In the genomic region with DNA sequence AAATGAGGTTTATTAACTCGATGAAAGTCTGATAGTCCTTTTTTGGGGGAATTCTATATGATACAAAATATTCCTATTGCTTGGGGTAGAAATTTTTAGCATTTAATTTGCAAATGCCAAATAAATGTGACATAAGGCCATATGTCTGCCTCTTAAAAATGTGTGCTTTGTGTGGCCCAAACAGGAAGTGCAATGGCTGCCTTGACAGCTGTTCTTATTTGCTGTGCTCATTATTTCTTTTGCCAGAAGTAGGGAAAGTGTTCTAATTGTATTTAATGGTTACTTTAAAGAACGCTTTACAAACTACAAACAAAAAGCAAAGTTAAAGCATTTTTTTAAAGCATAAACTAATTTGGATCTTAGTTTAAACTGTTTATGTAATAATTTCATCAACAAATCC, we compare ENCODE assay signal across 19 mouse cellular contexts. TPM values are rescaled to one million over a fixed set of nuclear protein-coding genes. Genes with fewer than 3 reads are reported as not detected.
DNase-seq lines count a peak whose midpoint lies in the region; ATAC-seq and TF ChIP-seq lines count a peak whose summit lies in the region.
"Had no signal": no experiment of that assay in that cellular context is flagged by ENCODE, and none has a peak within 500 bp of the region (broad histone marks: within the 10 kb centered on the region; RNA-seq: fewer than 3 reads in every experiment).

No protein-coding gene starts in this region.

- no peaks in the 10 kb centered on the region for H3K9me3 ChIP-seq in kidney, postnatal 0 days (replicated peaks; ENCODE audit: low read length)
- no peaks in the 10 kb centered on the region for H3K9me3 ChIP-seq in kidney, embryonic 16.5 days (ENCODE audit: low read length)
- H3K9me3 ChIP-seq in midbrain, embryonic 14.5 days (ENCODE audit: control insufficient read depth, low read length), result no peaks in the 10 kb centered on the region
- no peaks in the 10 kb centered on the region for H3K9me3 ChIP-seq in midbrain, embryonic 13.5 days
- H3K9me3 ChIP-seq: embryonic facial prominence, embryonic 10.5 days; embryonic facial prominence, embryonic 12.5 days; forebrain, embryonic 13.5 days had no signal

- H3K4me2 ChIP-seq in kidney, postnatal 0 days (ENCODE audit: low read length), result no peak overlapping the region
- H3K4me2 ChIP-seq in kidney, embryonic 16.5 days (replicated peaks; ENCODE audit: low read depth, low read length), result no peak overlapping the region
- H3K4me2 ChIP-seq in midbrain, embryonic 14.5 days (ENCODE audit: low read length), result no peak overlapping the region
- no peak overlapping the region for H3K4me2 ChIP-seq in midbrain, embryonic 13.5 days (replicated peaks)
- H3K4me2 ChIP-seq: embryonic facial prominence, embryonic 12.5 days; forebrain, embryonic 13.5 days had no signal

- H3K4me3 ChIP-seq in kidney, postnatal 0 days (replicated peaks; ENCODE audit: low read depth, low read length), result no peak overlapping the region
- no peak overlapping the region for H3K4me3 ChIP-seq in kidney, embryonic 16.5 days (ENCODE audit: low read length)
- no peak overlapping the region for H3K4me3 ChIP-seq in midbrain, embryonic 14.5 days (replicated peaks; ENCODE audit: low read depth, low read length)
- no peak overlapping the region for H3K4me3 ChIP-seq in midbrain, embryonic 13.5 days (replicated peaks)
- H3K4me3 ChIP-seq: embryonic facial prominence, embryonic 10.5 days; embryonic facial prominence, embryonic 12.5 days; forebrain, embryonic 13.5 days had no signal

- no peak overlapping the region for H3K27ac ChIP-seq in kidney, postnatal 0 days
- H3K27ac ChIP-seq in kidney, embryonic 16.5 days (ENCODE audit: low read length), result no peak overlapping the region
- H3K27ac ChIP-seq in midbrain, embryonic 14.5 days (replicated peaks; ENCODE audit: low read depth, low read length), result no peak overlapping the region
- no peak overlapping the region for H3K27ac ChIP-seq in midbrain, embryonic 13.5 days
- H3K27ac ChIP-seq: embryonic facial prominence, embryonic 10.5 days; embryonic facial prominence, embryonic 12.5 days; forebrain, embryonic 13.5 days had no signal

- ATAC-seq in kidney, postnatal 0 days (replicated peaks; ENCODE audit: low FRiP score, low read depth), result no peak
- ATAC-seq in kidney, embryonic 16.5 days (ENCODE audit: low FRiP score, low TSS enrichment), result no peak
- no peak for ATAC-seq in midbrain, embryonic 14.5 days (ENCODE audit: low FRiP score, low TSS enrichment)
- ATAC-seq in midbrain, embryonic 13.5 days, result no peak
- ATAC-seq: forebrain, embryonic 13.5 days; forebrain, postnatal 0 days had no signal

- no peak for TF ChIP-seq CTCF in kidney, postnatal 0 days (IDR thresholded peaks at IDR 0.05; ENCODE audit: low read depth)

- H3K4me1 ChIP-seq in kidney, postnatal 0 days (replicated peaks; ENCODE audit: insufficient read depth, low read length), result no peaks in the 10 kb centered on the region
- peaks cover 2% of the 10 kb centered on the region; the same call in 1 of the 2 replicates for H3K4me1 ChIP-seq in kidney, embryonic 16.5 days (ENCODE audit: insufficient read depth, low read length)
- H3K4me1 ChIP-seq in midbrain, embryonic 14.5 days (ENCODE audit: control insufficient read depth, insufficient read depth, low read length), result no peaks in the 10 kb centered on the region
- no peaks in the 10 kb centered on the region for H3K4me1 ChIP-seq in midbrain, embryonic 13.5 days (replicated peaks)
- H3K4me1 ChIP-seq: embryonic facial prominence, embryonic 12.5 days; forebrain, embryonic 13.5 days had no signal

- H3K27me3 ChIP-seq in kidney, postnatal 0 days (ENCODE audit: insufficient read depth, low read length), result no peaks in the 10 kb centered on the region
- H3K27me3 ChIP-seq in kidney, embryonic 16.5 days (ENCODE audit: insufficient read depth, low read length), result no peaks in the 10 kb centered on the region
- no peaks in the 10 kb centered on the region for H3K27me3 ChIP-seq in midbrain, embryonic 14.5 days (ENCODE audit: control insufficient read depth, insufficient read depth, low read length)
- H3K27me3 ChIP-seq in midbrain, embryonic 13.5 days, result no peaks in the 10 kb centered on the region
- H3K27me3 ChIP-seq: embryonic facial prominence, embryonic 12.5 days; forebrain, embryonic 13.5 days had no signal

- peak; percentile 37 for DNase-seq in kidney, postnatal 0 days (ENCODE audit: low spot score)
- DNase-seq in midbrain, embryonic 14.5 days, result peak; percentile 3
- peak; percentile 26 for DNase-seq in forelimb bud, embryonic 11.5 days (ENCODE audit: low read depth, low spot score)
- DNase-seq in embryo, embryonic 9.5 days (ENCODE audit: extremely low spot score), result no peak
- DNase-seq: adrenal gland, adult 2 months; adrenal gland, postnatal 10 days; adrenal gland, postnatal 25 days; cerebellum, adult 18-20 months; cerebellum, adult 8-10 months; cerebellum, adult 9-11 months; cerebellum, postnatal 14 days; cerebellum, postnatal 36 days; embryo, embryonic 11 days; forebrain, postnatal 0 days had no signal

- H3K36me3 ChIP-seq in kidney, postnatal 0 days (ENCODE audit: insufficient read depth, low read length), result no peaks in the 10 kb centered on the region
- H3K36me3 ChIP-seq in kidney, embryonic 16.5 days (ENCODE audit: insufficient read depth, low read length), result no peaks in the 10 kb centered on the region
- H3K36me3 ChIP-seq in midbrain, embryonic 14.5 days (ENCODE audit: control insufficient read depth, insufficient read depth, low read length), result no peaks in the 10 kb centered on the region
- H3K36me3 ChIP-seq in midbrain, embryonic 13.5 days, result no peaks in the 10 kb centered on the region
- H3K36me3 ChIP-seq: embryonic facial prominence, embryonic 10.5 days; embryonic facial prominence, embryonic 12.5 days had no signal

- H3K9ac ChIP-seq in kidney, postnatal 0 days (ENCODE audit: low read depth, low read length), result no peak overlapping the region
- H3K9ac ChIP-seq in kidney, embryonic 16.5 days (replicated peaks; ENCODE audit: low read length), result no peak overlapping the region
- no peak overlapping the region for H3K9ac ChIP-seq in midbrain, embryonic 14.5 days (replicated peaks; ENCODE audit: low read length)
- H3K9ac ChIP-seq in midbrain, embryonic 13.5 days (replicated peaks), result no peak overlapping the region
- H3K9ac ChIP-seq: embryonic facial prominence, embryonic 12.5 days; forebrain, embryonic 13.5 days; forebrain, postnatal 0 days had no signal

- 79% methylated on average over 2 of the region's 2 CpGs for whole genome bisulfite sequencing in kidney, postnatal 0 days
- 77% methylated on average over 2 of the region's 2 CpGs for WGBS in kidney, embryonic 16.5 days
- WGBS in midbrain, embryonic 14.5 days, result 90% methylated on average over 2 of the region's 2 CpGs
- WGBS in midbrain, embryonic 13.5 days, result 85% methylated on average over 2 of the region's 2 CpGs

RNA-seq across cellular contexts. Expression of a gene that starts 36.8 kb away (rescaled TPM):
- 111 and 114 TPM in 2 replicates for polyA plus RNA-seq in kidney, postnatal 0 days (2015; fragmentation: Nextera tagmentation; extraction: Ambion mirVana)
- polyA plus RNA-seq in kidney, embryonic 16.5 days (2015; fragmentation: Nextera tagmentation; extraction: Ambion mirVana), result 73.1 and 74.1 TPM in 2 replicates
- 63.6 and 69.5 TPM in 2 replicates for polyA plus RNA-seq in midbrain, embryonic 14.5 days (2014; fragmentation: Nextera tagmentation; extraction: Ambion mirVana)
- polyA plus RNA-seq in midbrain, embryonic 13.5 days (2015; fragmentation: Nextera tagmentation; extraction: Ambion mirVana), result 55.0 and 56.5 TPM in 2 replicates
